Mouse (Mus musculus): ENCODE measurements around the gene Hs3st5. TPM values are rescaled to one million over a fixed set of nuclear protein-coding genes. Genes with fewer than 3 reads are reported as not detected.

Hs3st5 gene
- total RNA-seq, 2 experiments from 2014 or later = 0.43 to 0.64 TPM

DNA sequence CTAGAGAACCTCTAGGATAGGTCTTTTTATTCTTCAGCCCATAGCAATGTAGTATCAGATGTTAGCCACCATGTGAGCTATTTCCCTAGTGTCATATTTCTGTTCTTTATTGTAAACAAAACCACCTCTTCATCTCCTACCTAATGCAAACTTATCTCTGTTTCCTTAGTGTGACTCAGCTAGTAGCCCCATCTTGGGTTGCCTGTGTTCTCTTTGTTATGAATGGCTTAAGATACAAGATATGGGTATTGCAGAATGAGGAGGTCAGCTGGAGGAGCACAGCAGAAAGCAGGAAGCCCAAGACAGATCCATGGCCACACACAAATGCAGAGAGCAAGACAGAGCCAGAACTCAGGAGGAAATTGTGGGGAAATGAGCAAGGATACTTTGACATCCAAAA lies 288.7 kb downstream of the Hs3st5 start:
- no peak for DNase-seq (ENCODE audit: low spot score in 2 of 2)

- DNase-seq (ENCODE audit: low spot score in 2 of 2) = no peak
Observed at GRCm38 (mm10) chr10:36800925-36801482, 294.4 kb downstream of the Hs3st5 start.

GRCm38 (mm10) chr10:36803705-36804104 lies 297.1 kb downstream of the Hs3st5 start:
- no peak for DNase-seq (ENCODE audit: low spot score in 2 of 2)

- no peak for DNase-seq (ENCODE audit: low spot score in 2 of 2)
Observed at GRCm38 (mm10) chr10:36805265-36805664, 298.7 kb downstream of the Hs3st5 start.

- DNase-seq (ENCODE audit: low spot score in 2 of 2) = no peak
Observed at GRCm38 (mm10) chr10:36805788-36806187, 299.2 kb downstream of the Hs3st5 start.

GRCm38 (mm10) chr10:36807007-36807406 lies 300.4 kb downstream of the Hs3st5 start:
- DNase-seq (ENCODE audit: low spot score in 2 of 2) = no peak

DNA sequence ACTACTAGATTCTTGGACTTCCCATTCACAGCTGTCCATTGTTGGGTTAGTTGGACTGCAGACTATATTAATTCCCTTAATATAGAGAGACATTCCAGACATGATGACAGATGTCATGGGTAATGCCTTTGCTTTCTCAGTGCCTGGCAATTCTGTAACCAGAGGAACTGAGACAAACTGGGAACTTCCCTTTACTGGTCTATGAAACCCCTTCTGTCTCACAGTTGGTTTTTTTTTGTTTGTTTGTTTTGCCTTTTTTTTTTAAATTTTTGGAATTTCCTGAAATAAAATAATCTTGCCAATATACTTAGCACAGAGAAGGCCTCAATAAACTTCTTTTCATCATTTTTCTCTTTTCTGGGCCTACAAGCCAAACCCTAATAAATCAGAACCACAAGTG lies 312.3 kb downstream of the Hs3st5 start:
- DNase-seq (ENCODE audit: low spot score in 2 of 2) = no peak

DNA sequence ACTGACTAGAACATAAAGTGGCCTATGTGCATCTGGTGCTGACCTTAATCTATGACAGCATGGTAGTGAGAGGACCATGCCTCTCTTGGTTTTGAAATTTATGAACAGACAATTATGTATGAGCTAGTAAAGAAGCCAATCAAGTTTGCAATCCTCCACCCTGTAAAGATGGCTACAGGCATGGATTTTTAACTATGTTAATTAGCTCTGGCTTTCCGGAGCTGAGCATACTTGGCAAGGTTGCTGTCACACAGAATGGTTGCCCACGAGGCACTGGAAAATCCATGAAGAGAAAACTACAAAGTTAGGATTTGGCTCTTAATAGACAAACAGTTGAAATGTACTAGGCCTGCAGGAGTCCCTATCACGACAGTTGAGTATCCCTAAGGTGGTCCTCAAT lies 322.5 kb downstream of the Hs3st5 start:
- no peak for DNase-seq (ENCODE audit: low spot score in 2 of 2)

DNA sequence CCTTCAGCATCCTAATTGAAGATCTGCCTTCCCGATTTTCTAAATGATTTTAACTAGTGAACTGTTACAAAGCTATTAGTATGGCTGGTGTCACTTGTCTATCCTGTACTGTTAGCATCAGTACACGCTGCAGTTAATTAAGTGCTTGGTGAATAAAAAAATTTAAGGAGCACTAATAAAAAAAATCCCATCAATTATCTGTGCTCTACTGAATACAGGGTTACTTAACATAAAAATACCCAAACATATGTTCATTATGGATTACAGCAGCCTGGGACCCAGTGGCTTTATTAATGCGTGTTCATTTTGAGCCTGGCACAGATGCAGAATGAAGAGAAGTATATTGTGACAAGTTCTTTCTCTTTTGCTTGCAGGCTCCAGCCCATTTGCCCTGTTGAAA lies 325.6 kb downstream of the Hs3st5 start:
- no peak for DNase-seq (ENCODE audit: low spot score in 2 of 2)

GRCm38 (mm10) chr10:36834224-36834623 lies 327.6 kb downstream of the Hs3st5 start:
- peak; percentile 28 to 50 for DNase-seq (ENCODE audit: low spot score in 2 of 2)

DNA sequence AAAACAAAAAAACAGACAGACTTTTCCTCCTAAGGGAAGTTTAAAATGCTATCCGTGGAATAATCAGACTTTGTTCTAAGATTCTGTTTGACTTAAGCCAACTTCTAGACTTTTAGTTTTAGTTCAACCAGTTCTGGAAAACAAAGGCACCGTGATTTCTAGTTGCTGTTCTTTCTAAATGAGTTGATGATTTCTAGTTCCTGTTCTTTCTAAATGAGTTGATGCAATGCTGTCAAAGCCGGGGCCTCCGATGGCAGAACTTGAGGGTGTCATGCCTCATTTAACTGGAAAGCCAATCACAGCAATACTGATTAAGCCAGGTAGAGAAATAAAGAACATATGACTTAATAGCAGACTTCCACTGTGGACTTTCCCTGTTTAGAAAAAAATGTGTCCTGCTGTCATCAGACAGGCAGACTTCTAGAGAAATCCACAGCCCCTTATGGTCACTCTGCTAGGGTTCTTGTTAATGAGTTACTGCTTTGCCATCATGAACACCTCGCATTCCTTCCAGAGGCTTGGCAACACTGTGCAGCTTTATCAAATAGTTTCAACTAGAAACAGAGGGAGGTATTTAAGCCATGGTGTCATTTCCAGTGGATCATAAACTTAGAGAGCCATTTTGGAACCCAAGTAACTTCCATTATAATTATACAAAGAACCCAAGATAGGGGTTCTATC lies 329.4 kb downstream of the Hs3st5 start:
- DNase-seq (ENCODE audit: low spot score in 2 of 2) = no peak

DNA sequence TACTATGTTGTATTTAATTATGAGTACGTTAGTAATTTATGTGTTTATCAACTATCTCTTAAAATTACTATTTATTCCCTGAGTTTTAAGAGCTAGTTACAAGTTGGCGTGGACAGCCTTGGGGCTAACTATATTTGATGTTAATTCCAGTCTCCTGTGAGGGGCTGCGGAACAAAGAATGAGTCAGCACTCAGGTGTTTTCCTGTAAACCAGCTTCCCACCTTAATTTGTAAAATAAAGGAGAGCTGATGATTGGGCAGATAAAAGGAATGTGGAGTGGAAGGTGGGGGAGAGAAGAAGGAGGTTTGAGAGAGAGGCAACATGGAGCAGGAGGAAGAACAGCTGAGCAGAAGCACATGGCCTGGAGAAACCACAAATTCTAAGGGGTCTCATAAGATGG lies 343.6 kb downstream of the Hs3st5 start:
- DNase-seq (ENCODE audit: low spot score in 2 of 2) = no peak

- DNase-seq (ENCODE audit: low spot score in 2 of 2) = no peak
Observed at GRCm38 (mm10) chr10:36862127-36862895, 355.7 kb downstream of the Hs3st5 start.
